Comparison of ENCODE assay signal across 8 mouse cellular contexts in the genomic region with DNA sequence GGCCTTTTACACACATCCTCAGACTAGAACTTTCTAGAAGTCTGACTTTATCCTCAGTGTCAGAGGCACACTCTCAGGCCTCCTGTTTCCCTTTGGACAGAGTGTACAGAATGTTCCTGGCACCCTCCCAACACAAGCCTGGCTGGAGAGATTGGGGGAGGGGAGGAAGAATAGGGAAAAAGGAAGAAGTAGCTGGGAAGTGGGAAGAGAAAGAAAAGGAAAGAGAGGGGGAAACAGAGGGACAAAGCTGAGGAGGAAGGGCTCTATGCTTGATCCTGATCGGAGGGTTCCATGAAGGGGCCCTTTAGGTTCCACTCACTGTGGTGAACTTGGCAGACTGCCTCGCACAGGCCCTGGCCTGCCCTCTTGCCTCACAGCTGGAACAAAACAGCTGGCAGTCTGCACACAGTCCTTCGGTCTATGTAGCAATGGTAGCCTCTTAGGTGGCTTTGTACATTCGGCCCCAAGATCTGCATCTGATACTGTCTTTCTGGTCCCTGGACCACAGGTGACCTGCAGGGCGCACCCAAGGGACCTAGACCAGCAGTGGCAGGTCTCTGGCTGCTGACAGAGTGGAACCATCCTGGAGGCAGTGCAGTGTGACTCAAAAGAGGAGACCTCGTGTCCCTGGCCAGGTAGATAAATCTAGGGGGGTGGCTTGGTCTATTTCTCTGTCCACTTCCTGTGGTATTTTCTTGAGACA. TPM values are rescaled to one million over a fixed set of nuclear protein-coding genes. Genes with fewer than 3 reads are reported as not detected.
DNase-seq lines count a peak whose midpoint lies in the region; ATAC-seq and TF ChIP-seq lines count a peak whose summit lies in the region.

No protein-coding gene starts in this region.

- peak; percentile 100 for TF ChIP-seq EP300 in lung, postnatal 0 days (IDR thresholded peaks at IDR 0.05)

- H3K9me3 ChIP-seq in midbrain, embryonic 10.5 days (replicated peaks), result no peaks in the 10 kb centered on the region
- H3K9me3 ChIP-seq in midbrain, embryonic 13.5 days, result no peaks in the 10 kb centered on the region
- no peaks in the 10 kb centered on the region for H3K9me3 ChIP-seq in lung, postnatal 0 days (ENCODE audit: low read length)

- WGBS in midbrain, embryonic 10.5 days, result 87% methylated on average over 6 of the region's 6 CpGs
- 83% methylated on average over 6 of the region's 6 CpGs for WGBS in midbrain, embryonic 13.5 days
- WGBS in lung, postnatal 0 days, result 28% methylated on average over 6 of the region's 6 CpGs

- 0 out of 2 replicates have a peak, but pooled peaks cover 3% of the 10 kb centered on the region for H3K36me3 ChIP-seq in midbrain, embryonic 10.5 days
- peaks cover 34% of the 10 kb centered on the region for H3K36me3 ChIP-seq in midbrain, embryonic 13.5 days
- peaks cover 50% of the 10 kb centered on the region for H3K36me3 ChIP-seq in lung, postnatal 0 days (ENCODE audit: insufficient read depth, low read length)

- H3K27me3 ChIP-seq in midbrain, embryonic 10.5 days (ENCODE audit: low read depth, poor library complexity, severe bottlenecking), result no peaks in the 10 kb centered on the region
- no peaks in the 10 kb centered on the region for H3K27me3 ChIP-seq in midbrain, embryonic 13.5 days
- H3K27me3 ChIP-seq in lung, postnatal 0 days (replicated peaks; ENCODE audit: insufficient read depth, low read length), result no peaks in the 10 kb centered on the region

- H3K4me3 ChIP-seq in midbrain, embryonic 10.5 days, result no peak overlapping the region
- no peak overlapping the region for H3K4me3 ChIP-seq in midbrain, embryonic 13.5 days (replicated peaks)
- no peak overlapping the region for H3K4me3 ChIP-seq in lung, postnatal 0 days (ENCODE audit: low read depth, low read length)

- ATAC-seq in midbrain, embryonic 13.5 days, result no peak
- peak; percentile 86 for ATAC-seq in lung, postnatal 0 days

- TF ChIP-seq CTCF in lung, postnatal 0 days (IDR thresholded peaks at IDR 0.05), result no peak

- peak overlapping the region; percentile 1; the same call in 1 of the 2 replicates for H3K27ac ChIP-seq in midbrain, embryonic 10.5 days (replicated peaks)
- H3K27ac ChIP-seq in midbrain, embryonic 13.5 days, result no peak overlapping the region
- peak overlapping the region; percentile 98 for H3K27ac ChIP-seq in lung, postnatal 0 days (ENCODE audit: low read length)

- H3K4me2 ChIP-seq in midbrain, embryonic 13.5 days (replicated peaks), result no peak overlapping the region
- H3K4me2 ChIP-seq in lung, postnatal 0 days (replicated peaks; ENCODE audit: low read depth, low read length), result 0 out of 2 replicates have a peak overlapping the region, but pooled peaks have one; percentile 4

- no peak for DNase-seq in midbrain, embryonic 10.5 days (ENCODE audit: low spot score)
- peak; percentile 61 for DNase-seq in brain, adult 2 months (ENCODE audit: low read depth, low spot score)
- DNase-seq in gastrocnemius, postnatal 25 days, result peak; percentile 80
- DNase-seq in kidney, adult 11 months, result peak; percentile 85
- peak; percentile 98 for DNase-seq in lung, postnatal 0 days (ENCODE audit: low spot score)
- DNase-seq in urinary bladder, postnatal 25 days (ENCODE audit: low spot score), result peak; percentile 65
- no peak for DNase-seq in spleen, postnatal 10 days (ENCODE audit: low spot score in 2 of 2)

- no peak overlapping the region for H3K9ac ChIP-seq in midbrain, embryonic 13.5 days (replicated peaks)
- no peak overlapping the region for H3K9ac ChIP-seq in lung, postnatal 0 days (replicated peaks; ENCODE audit: low read depth)

- H3K4me1 ChIP-seq in midbrain, embryonic 10.5 days, result no peaks in the 10 kb centered on the region
- H3K4me1 ChIP-seq in midbrain, embryonic 13.5 days (replicated peaks), result peaks cover 9% of the 10 kb centered on the region
- peaks cover 31% of the 10 kb centered on the region for H3K4me1 ChIP-seq in lung, postnatal 0 days (ENCODE audit: insufficient read depth, low read depth, low read length)

RNA-seq across cellular contexts. Expression of a gene that starts 22.6 kb away (rescaled TPM):
- polyA plus RNA-seq in midbrain, embryonic 10.5 days (2016; fragmentation: Nextera tagmentation; extraction: Ambion mirVana), result 2.5 and 4.0 TPM in 2 replicates
- polyA plus RNA-seq in midbrain, embryonic 13.5 days (2015; fragmentation: Nextera tagmentation; extraction: Ambion mirVana), result 4.4 and 4.7 TPM in 2 replicates
- 1 to 10 TPM in 1 of 2 experiments, under 1 TPM in 1; 0.97 to 7.1 TPM for total RNA-seq in gastrocnemius, postnatal 25 days (2021)
- 6.3 and 7.3 TPM in 2 replicates for polyA plus RNA-seq in lung, postnatal 0 days (2015; fragmentation: Nextera tagmentation; extraction: Ambion mirVana)

RNA-seq across cellular contexts. Expression of a gene that starts 22.7 kb away (rescaled TPM):
- polyA plus RNA-seq in midbrain, embryonic 10.5 days (2016; fragmentation: Nextera tagmentation; extraction: Ambion mirVana), result 213 and 329 TPM in 2 replicates
- polyA plus RNA-seq in midbrain, embryonic 13.5 days (2015; fragmentation: Nextera tagmentation; extraction: Ambion mirVana), result 316 and 357 TPM in 2 replicates
- 1 to 10 TPM; 6.9 to 8.6 TPM for total RNA-seq in gastrocnemius, postnatal 25 days (2021)
- polyA plus RNA-seq in lung, postnatal 0 days (2015; fragmentation: Nextera tagmentation; extraction: Ambion mirVana), result 63.7 and 75.1 TPM in 2 replicates

RNA-seq across cellular contexts. Expression of a gene that starts 37.9 kb away (rescaled TPM):
- polyA plus RNA-seq in midbrain, embryonic 10.5 days (2016; fragmentation: Nextera tagmentation; extraction: Ambion mirVana), result 173 and 177 TPM in 2 replicates
- polyA plus RNA-seq in midbrain, embryonic 13.5 days (2015; fragmentation: Nextera tagmentation; extraction: Ambion mirVana), result 148 and 155 TPM in 2 replicates
- 10 to 100 TPM; 30.1 to 35.8 TPM for total RNA-seq in gastrocnemius, postnatal 25 days (2021)
- 90.5 and 94.0 TPM in 2 replicates for polyA plus RNA-seq in lung, postnatal 0 days (2015; fragmentation: Nextera tagmentation; extraction: Ambion mirVana)

RNA-seq across cellular contexts. Expression of a gene that starts 57.9 kb away (rescaled TPM):
- polyA plus RNA-seq in midbrain, embryonic 10.5 days (2016; fragmentation: Nextera tagmentation; extraction: Ambion mirVana), result 10.5 and 12.9 TPM in 2 replicates
- polyA plus RNA-seq in midbrain, embryonic 13.5 days (2015; fragmentation: Nextera tagmentation; extraction: Ambion mirVana), result 10.8 and 11.3 TPM in 2 replicates
- total RNA-seq in gastrocnemius, postnatal 25 days (2021), result 1 to 10 TPM; 2.9 to 3.2 TPM
- polyA plus RNA-seq in lung, postnatal 0 days (2015; fragmentation: Nextera tagmentation; extraction: Ambion mirVana), result 11.0 and 11.2 TPM in 2 replicates

Comparison
In these comparisons a context has a peak if more than half of its experiments do, and no peak if none do; other contexts are left out.
1. DNase-seq: peak in brain, adult 2 months (single experiment), gastrocnemius, postnatal 25 days (single experiment), kidney, adult 11 months (single experiment), lung, postnatal 0 days (single experiment) and urinary bladder, postnatal 25 days (single experiment); none in midbrain, embryonic 10.5 days (single experiment) and spleen, postnatal 10 days (0 of 2).